Mouse (Mus musculus): ENCODE data around the gene Trim11. TPM values are rescaled to one million over a fixed set of nuclear protein-coding genes. Genes with fewer than 3 reads are reported as not detected.

The Trim11 gene
- total RNA-seq, 1 experiment: 29.6 TPM

- Histone ChIP-seq H3K4me1 (ENCODE audit: control insufficient read depth in 2 of 2, insufficient read depth in 2 of 2, low read length in 2 of 2, poor library complexity in 1 of 2) (no peaks in the 10 kb centered on the region; a peak in 1 of 4 replicates), H3K4me3 (ENCODE audit: insufficient read depth in 1 of 2, low read depth in 1 of 2, low read length in 2 of 2, poor library complexity in 1 of 2, severe bottlenecking in 1 of 2) (no peak overlapping the region), H3K36me3 (ENCODE audit: control insufficient read depth, insufficient read depth, low read length, poor library complexity, severe bottlenecking) (no peaks in the 10 kb centered on the region), H3K9me3 (ENCODE audit: control insufficient read depth, insufficient read depth, low read depth, low read length) (no peaks in the 10 kb centered on the region), H3K27ac (ENCODE audit: insufficient read depth, low read depth, low read length, poor library complexity, severe bottlenecking) (no peak overlapping the region), H3K9ac (ENCODE audit: insufficient read depth, low read depth, low read length, poor library complexity, severe bottlenecking) (no peak overlapping the region)
- in situ Hi-C loops (cut with MboI; ENCODE audit: low sequenced_read_pairs in 2 of 2, unreplicated experiment in 2 of 2): no loop called here
- TF ChIP-seq CHD2 (IDR thresholded peaks at IDR 0.05; ENCODE audit: low read depth, low read length): no peak
- TF ChIP-seq MAFK (IDR thresholded peaks at IDR 0.05; ENCODE audit: insufficient read depth, low read depth, low read length): no peak
- TF ChIP-seq HCFC1 (IDR thresholded peaks at IDR 0.05; ENCODE audit: borderline replicate concordance, insufficient read depth, low read length): no peak
- TF ChIP-seq ZNF384 (IDR thresholded peaks at IDR 0.05; ENCODE audit: low read depth, low read length): no peak
- TF ChIP-seq ZC3H11A (IDR thresholded peaks at IDR 0.05; ENCODE audit: borderline replicate concordance, low read depth, low read length): no peak
- no peak for DNase-seq (ENCODE audit: low read depth, low spot score)
Measured at GRCm38 (mm10) chr11:58995061-58995806, 17.3 kb downstream of the Trim11 start.

- DNase-seq (ENCODE audit: low read depth, low spot score): no peak
- no peak overlapping the region for H3K9ac ChIP-seq (ENCODE audit: insufficient read depth, low read depth, low read length, poor library complexity, severe bottlenecking)
- H3K36me3 ChIP-seq (ENCODE audit: control insufficient read depth, insufficient read depth, low read length, poor library complexity, severe bottlenecking): no peaks in the 10 kb centered on the region
- no peak overlapping the region for H3K27ac ChIP-seq (ENCODE audit: insufficient read depth, low read depth, low read length, poor library complexity, severe bottlenecking)
- in situ Hi-C loops (cut with MboI; ENCODE audit: low sequenced_read_pairs in 2 of 2, unreplicated experiment in 2 of 2): no loop called here
- no peaks in the 10 kb centered on the region for H3K9me3 ChIP-seq (ENCODE audit: control insufficient read depth, insufficient read depth, low read depth, low read length)
- no peak for TF ChIP-seq HCFC1 (IDR thresholded peaks at IDR 0.05; ENCODE audit: borderline replicate concordance, insufficient read depth, low read length)
- H3K4me3 ChIP-seq (ENCODE audit: insufficient read depth in 1 of 2, low read depth in 1 of 2, low read length in 2 of 2, poor library complexity in 1 of 2, severe bottlenecking in 1 of 2): no peak overlapping the region
- H3K4me1 ChIP-seq (ENCODE audit: control insufficient read depth in 2 of 2, insufficient read depth in 2 of 2, low read length in 2 of 2, poor library complexity in 1 of 2): no peaks in the 10 kb centered on the region; a peak in 1 of 4 replicates
Measured at GRCm38 (mm10) chr11:58995807-58996370, 18.0 kb downstream of the Trim11 start.

- in situ Hi-C loops (cut with MboI; ENCODE audit: low sequenced_read_pairs in 2 of 2, unreplicated experiment in 2 of 2): no loop called here
- H3K4me1 ChIP-seq (ENCODE audit: control insufficient read depth in 2 of 2, insufficient read depth in 2 of 2, low read length in 2 of 2, poor library complexity in 1 of 2): no peaks in the 10 kb centered on the region; a peak in 1 of 4 replicates
- no peaks in the 10 kb centered on the region for H3K36me3 ChIP-seq (ENCODE audit: control insufficient read depth, insufficient read depth, low read length, poor library complexity, severe bottlenecking)
- DNase-seq (ENCODE audit: low read depth, low spot score): no peak
- no peaks in the 10 kb centered on the region for H3K9me3 ChIP-seq (ENCODE audit: control insufficient read depth, insufficient read depth, low read depth, low read length)
- no peak overlapping the region for H3K4me3 ChIP-seq (ENCODE audit: insufficient read depth in 1 of 2, low read depth in 1 of 2, low read length in 2 of 2, poor library complexity in 1 of 2, severe bottlenecking in 1 of 2)
- TF ChIP-seq HCFC1 (IDR thresholded peaks at IDR 0.05; ENCODE audit: borderline replicate concordance, insufficient read depth, low read length) (no peak), ZC3H11A (IDR thresholded peaks at IDR 0.05; ENCODE audit: borderline replicate concordance, low read depth, low read length) (no peak), CHD2 (IDR thresholded peaks at IDR 0.05; ENCODE audit: low read depth, low read length) (no peak), ZNF384 (IDR thresholded peaks at IDR 0.05; ENCODE audit: low read depth, low read length) (no peak), MAFK (IDR thresholded peaks at IDR 0.05; ENCODE audit: insufficient read depth, low read depth, low read length) (no peak)
- no peak overlapping the region for H3K27ac ChIP-seq (ENCODE audit: insufficient read depth, low read depth, low read length, poor library complexity, severe bottlenecking)
- H3K9ac ChIP-seq (ENCODE audit: insufficient read depth, low read depth, low read length, poor library complexity, severe bottlenecking): no peak overlapping the region
Measured at GRCm38 (mm10) chr11:58997541-58997940, 19.6 kb downstream of the Trim11 start.

GRCm38 (mm10) chr11:58999158-58999557 lies 21.3 kb downstream of the Trim11 start:
- no peak for DNase-seq (ENCODE audit: low read depth, low spot score)
- Histone ChIP-seq H3K9ac (ENCODE audit: insufficient read depth, low read depth, low read length, poor library complexity, severe bottlenecking) (no peak overlapping the region), H3K27ac (ENCODE audit: insufficient read depth, low read depth, low read length, poor library complexity, severe bottlenecking) (no peak overlapping the region), H3K4me1 (ENCODE audit: control insufficient read depth in 2 of 2, insufficient read depth in 2 of 2, low read length in 2 of 2, poor library complexity in 1 of 2) (no peaks in the 10 kb centered on the region; a peak in 1 of 4 replicates), H3K9me3 (ENCODE audit: control insufficient read depth, insufficient read depth, low read depth, low read length) (no peaks in the 10 kb centered on the region), H3K4me3 (ENCODE audit: insufficient read depth in 1 of 2, low read depth in 1 of 2, low read length in 2 of 2, poor library complexity in 1 of 2, severe bottlenecking in 1 of 2) (no peak overlapping the region), H3K36me3 (ENCODE audit: control insufficient read depth, insufficient read depth, low read length, poor library complexity, severe bottlenecking) (no peaks in the 10 kb centered on the region)
- in situ Hi-C loops (cut with MboI; ENCODE audit: low sequenced_read_pairs in 2 of 2, unreplicated experiment in 2 of 2): no loop called here
- no peak for TF ChIP-seq ZNF384 (IDR thresholded peaks at IDR 0.05; ENCODE audit: low read depth, low read length)
- no peak for TF ChIP-seq CHD2 (IDR thresholded peaks at IDR 0.05; ENCODE audit: low read depth, low read length)
- no peak for TF ChIP-seq ZC3H11A (IDR thresholded peaks at IDR 0.05; ENCODE audit: borderline replicate concordance, low read depth, low read length)
- no peak for TF ChIP-seq HCFC1 (IDR thresholded peaks at IDR 0.05; ENCODE audit: borderline replicate concordance, insufficient read depth, low read length)
- no peak for TF ChIP-seq MAFK (IDR thresholded peaks at IDR 0.05; ENCODE audit: insufficient read depth, low read depth, low read length)

Data from ES-E14 (cell line).